Mouse (Mus musculus) neural tube, embryonic 14.5 days (tissue): ENCODE results near the gene Pom121. TPM values are rescaled to one million over a fixed set of nuclear protein-coding genes. Genes with fewer than 3 reads are reported as not detected.
A peak's percentile ranks its signal among the peaks of the same experiment; 100 is the strongest.

Experiments
- ATAC-seq: fragments of 200-750 bp; cut with Nextera tagmentation; 2 replicates; pipeline ENCODE4 v1.8.0; 2017; ENCODE audit warnings: low read depth, mild to moderate bottlenecking, moderate TSS enrichment, moderate library complexity
- H3K27ac ChIP-seq: fragments of 300-500 bp; sonication (generic); 2 replicates; pipeline ENCODE4 v1.5.1; 2014; ENCODE audit warnings: low read depth, mild to moderate bottlenecking, control low read depth, low read length, moderate library complexity, mixed read lengths
- H3K27me3 ChIP-seq: fragments of 300-500 bp; sonication (generic); 2 replicates; pipeline ENCODE4 v1.6.1; 2014; ENCODE audit warnings: low read length; ENCODE audit not compliant: control insufficient read depth, insufficient read depth
- H3K36me3 ChIP-seq: fragments of 300-500 bp; sonication (generic); 2 replicates; pipeline ENCODE4 v1.6.1; 2014; ENCODE audit warnings: low read length, mixed read lengths; ENCODE audit not compliant: control insufficient read depth, insufficient read depth
- H3K4me1 ChIP-seq: fragments of 300-500 bp; sonication (generic); 2 replicates; pipeline ENCODE4 v1.6.1; 2014; ENCODE audit warnings: low read length; ENCODE audit not compliant: control insufficient read depth, insufficient read depth
- H3K4me2 ChIP-seq: fragments of 300-500 bp; sonication (generic); 2 replicates; pipeline ENCODE4 v1.6.1; 2014; ENCODE audit warnings: mild to moderate bottlenecking, low read depth, low read length, control low read depth
- H3K4me3 ChIP-seq: fragments of 300-500 bp; sonication (generic); 2 replicates; pipeline ENCODE4 v1.5.1; 2014; ENCODE audit warnings: low read depth, low read length, control low read depth, mixed read lengths
- H3K9ac ChIP-seq: fragments of 300-500 bp; sonication (generic); replicated peaks from 2 replicates; pipeline ENCODE4 v1.6.1; 2014; ENCODE audit warnings: low read depth, mild to moderate bottlenecking, control low read depth, low read length, mixed read lengths
- H3K9me3 ChIP-seq: fragments of 300-500 bp; sonication (generic); 2 replicates; pipeline ENCODE4 v1.6.1; 2016; ENCODE audit warnings: low read length; ENCODE audit not compliant: control insufficient read depth
- WGBS: fragments of 180-500 bp; shearing (Covaris S2); extraction: QIAGEN DNeasy Blood & Tissue Kit; methylation state at CpG from one replicate; pipeline ENCODE4 v1.1.7; 2014; 5-methylcytosine and 5-hydroxymethylcytosine counted together
- polyA plus RNA-seq: library from polyadenylated mRNA; unstranded; fragments of >200 nt; fragmentation: Nextera tagmentation; extraction: Ambion mirVana; gene quantifications from 2 replicates; pipeline ENCODE4 v1.2.1, GENCODE M21; 2014

Pom121 gene
- polyA plus RNA-seq = 9.4 and 11.4 TPM in 2 replicates

- peaks cover 24% of the 10 kb centered on the region for H3K36me3 ChIP-seq
- peak within 1 kb of the TSS; percentile 97 for H3K4me3 ChIP-seq
- no peaks in the 10 kb centered on the region for H3K27me3 ChIP-seq
- H3K4me1 ChIP-seq = peaks cover 10% of the 10 kb centered on the region; the same call in 1 of the 2 replicates
- peak within 1 kb of the TSS; percentile 96 for H3K9ac ChIP-seq
- peak within 1 kb of the TSS; percentile 77 for H3K4me2 ChIP-seq
- WGBS = under 1% methylated on average over 69 of the region's 110 CpGs
- peak; percentile 89 for ATAC-seq
- H3K9me3 ChIP-seq = no peaks in the 10 kb centered on the region
- peak within 1 kb of the TSS; percentile 78 for H3K27ac ChIP-seq
Measured at GRCm38 (mm10) chr5:135394004-135394823, at the start of gene Pom121. TSS of gene Pom121 (minus strand) at chr5:135394546.

GRCm38 (mm10) chr5:135442430-135442829 is 48.1 kb upstream of the Pom121 start:
- H3K4me3 ChIP-seq = no peak overlapping the region
- no peaks in the 10 kb centered on the region for H3K4me1 ChIP-seq
- H3K4me2 ChIP-seq = no peak overlapping the region
- WGBS = 80% methylated on average over 7 of the region's 7 CpGs
- no peaks in the 10 kb centered on the region for H3K9me3 ChIP-seq
- no peak overlapping the region for H3K27ac ChIP-seq
- ATAC-seq = no peak
- H3K9ac ChIP-seq = no peak overlapping the region
- no peaks in the 10 kb centered on the region for H3K27me3 ChIP-seq
- peaks cover 12% of the 10 kb centered on the region; the same call in 1 of the 2 replicates for H3K36me3 ChIP-seq

- 96% methylated on average over 10 of the region's 10 CpGs for WGBS
- Histone ChIP-seq H3K27me3 (no peaks in the 10 kb centered on the region), H3K4me3 (no peak overlapping the region), H3K9me3 (no peaks in the 10 kb centered on the region), H3K9ac (no peak overlapping the region), H3K27ac (no peak overlapping the region), H3K4me2 (no peak overlapping the region), H3K36me3 (peaks cover 20% of the 10 kb centered on the region), H3K4me1 (no peaks in the 10 kb centered on the region)
- ATAC-seq = no peak
Measured at GRCm38 (mm10) chr5:135435039-135435438, 40.7 kb upstream of the Pom121 start.

- Histone ChIP-seq H3K27ac (no peak overlapping the region), H3K9me3 (no peaks in the 10 kb centered on the region), H3K36me3 (peaks cover 30% of the 10 kb centered on the region), H3K4me2 (no peak overlapping the region), H3K27me3 (no peaks in the 10 kb centered on the region), H3K4me1 (no peaks in the 10 kb centered on the region), H3K4me3 (no peak overlapping the region), H3K9ac (no peak overlapping the region)
- 97% methylated on average over 4 of the region's 4 CpGs for WGBS
- ATAC-seq = no peak
Measured at GRCm38 (mm10) chr5:135433861-135434260, 39.5 kb upstream of the Pom121 start.

GRCm38 (mm10) chr5:135431111-135431510 is 36.8 kb upstream of the Pom121 start:
- Histone ChIP-seq H3K9me3 (no peaks in the 10 kb centered on the region), H3K27ac (no peak overlapping the region), H3K4me2 (no peak overlapping the region), H3K9ac (no peak overlapping the region), H3K4me1 (no peaks in the 10 kb centered on the region), H3K36me3 (peaks cover 51% of the 10 kb centered on the region), H3K27me3 (no peaks in the 10 kb centered on the region), H3K4me3 (no peak overlapping the region)
- whole genome bisulfite sequencing = 61% methylated on average over 6 of the region's 6 CpGs
- ATAC-seq = no peak

GRCm38 (mm10) chr5:135428786-135429185 is 34.4 kb upstream of the Pom121 start:
- ATAC-seq = no peak
- WGBS = 79% methylated on average over 5 of the region's 5 CpGs

GRCm38 (mm10) chr5:135410266-135410665 is 15.9 kb upstream of the Pom121 start:
- H3K4me2 ChIP-seq = no peak overlapping the region
- H3K9ac ChIP-seq = no peak overlapping the region
- H3K27ac ChIP-seq = no peak overlapping the region
- peaks cover 30% of the 10 kb centered on the region for H3K36me3 ChIP-seq
- no peaks in the 10 kb centered on the region for H3K4me1 ChIP-seq
- no peaks in the 10 kb centered on the region for H3K27me3 ChIP-seq
- 93% methylated on average over 9 of the region's 9 CpGs for WGBS
- no peak for ATAC-seq
- H3K4me3 ChIP-seq = no peak overlapping the region
- H3K9me3 ChIP-seq = no peaks in the 10 kb centered on the region

More at GRCm38 (mm10) chr5:135428786-135429185, 34.4 kb upstream of the Pom121 start:
- H3K9me3 ChIP-seq = no peaks in the 10 kb centered on the region
- no peaks in the 10 kb centered on the region for H3K4me1 ChIP-seq
- no peak overlapping the region for H3K9ac ChIP-seq
- no peak overlapping the region for H3K4me2 ChIP-seq
- no peak overlapping the region for H3K4me3 ChIP-seq
- no peak overlapping the region for H3K27ac ChIP-seq
- H3K27me3 ChIP-seq = no peaks in the 10 kb centered on the region
- H3K36me3 ChIP-seq = peaks cover 59% of the 10 kb centered on the region

GRCm38 (mm10) chr5:135408114-135408513 is 13.8 kb upstream of the Pom121 start:
- ATAC-seq = no peak
- Histone ChIP-seq H3K9ac (no peak overlapping the region), H3K36me3 (peaks cover 21% of the 10 kb centered on the region), H3K27me3 (no peaks in the 10 kb centered on the region), H3K27ac (no peak overlapping the region), H3K4me3 (no peak overlapping the region), H3K4me1 (no peaks in the 10 kb centered on the region), H3K4me2 (no peak overlapping the region), H3K9me3 (no peaks in the 10 kb centered on the region)
- WGBS = 90% methylated on average over 4 of the region's 4 CpGs

- ATAC-seq = no peak
- Histone ChIP-seq H3K4me1 (no peaks in the 10 kb centered on the region), H3K27ac (no peak overlapping the region), H3K27me3 (no peaks in the 10 kb centered on the region), H3K9me3 (no peaks in the 10 kb centered on the region), H3K4me3 (no peak overlapping the region), H3K36me3 (peaks cover 5% of the 10 kb centered on the region), H3K4me2 (no peak overlapping the region), H3K9ac (no peak overlapping the region)
- 82% methylated on average over 9 of the region's 9 CpGs for WGBS
Measured at GRCm38 (mm10) chr5:135405437-135405836, 11.1 kb upstream of the Pom121 start.
